Mouse (Mus musculus): ENCODE measurements at regions not wholly inside any gene's neighbourhood (a gene's known extent, or its start where the extent isn't known, plus 50 kb on each side); places are given as distances from the start of the nearest gene placed in this dataset.

DNA sequence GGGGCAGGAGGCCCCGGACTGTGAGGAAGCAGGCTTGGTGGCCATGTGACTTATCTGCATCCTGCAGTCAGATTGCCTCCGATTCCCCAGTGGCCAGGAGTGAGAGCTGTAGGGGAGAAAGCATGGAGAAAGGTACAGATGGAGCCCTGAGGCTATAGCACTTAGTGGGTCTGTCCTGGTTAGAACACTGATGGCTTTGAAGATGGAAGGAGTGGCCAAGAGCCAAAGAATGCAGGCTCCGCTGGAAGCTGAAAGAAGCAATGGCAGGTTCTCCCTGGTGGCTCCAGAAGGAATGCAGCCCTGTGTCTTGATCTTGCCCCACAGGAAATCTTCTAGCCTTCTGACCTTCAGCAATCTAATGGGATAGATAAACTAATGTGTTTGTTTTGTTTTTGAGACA, 926.3 kb downstream of the 4930447A16Rik start:
- DNase-seq = no peak
- H3K9me3 ChIP-seq (replicated peaks) = no peaks in the 10 kb centered on the region
- no peak overlapping the region for H3K9ac ChIP-seq
- no peaks in the 10 kb centered on the region for H3K4me1 ChIP-seq (replicated peaks)
- H3K27ac ChIP-seq = no peak overlapping the region
- H3K4me3 ChIP-seq (replicated peaks) = no peak overlapping the region
- no peaks in the 10 kb centered on the region for H3K36me3 ChIP-seq
- WGBS (ENCODE audit: insufficient replicate concordance) = 39% methylated on average over 3 of the region's 3 CpGs
- H3K27me3 ChIP-seq = no peaks in the 10 kb centered on the region
- no peak overlapping the region for H3K4me2 ChIP-seq
- ATAC-seq (ENCODE audit: low read depth) = no peak

DNA sequence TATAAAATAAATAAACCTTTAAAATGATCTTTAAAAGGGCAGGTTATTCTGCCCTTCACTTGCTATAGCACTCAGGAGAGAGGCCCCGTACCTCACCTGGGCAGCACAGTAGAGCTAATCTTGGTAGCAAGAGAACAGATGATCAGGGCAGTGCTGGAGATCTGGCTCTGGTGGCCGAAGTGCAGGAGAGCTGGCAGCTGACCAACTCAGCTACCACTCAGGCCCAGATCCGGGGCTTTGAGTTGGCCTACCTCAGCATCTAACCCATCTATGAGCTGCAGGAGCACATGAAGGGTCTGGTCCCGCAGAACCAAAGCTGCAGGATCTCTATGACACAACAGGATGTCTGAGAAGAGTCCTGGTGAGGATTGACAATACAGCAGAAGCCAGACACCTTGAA, 928.0 kb downstream of the 4930447A16Rik start:
- Histone ChIP-seq H3K36me3 (no peaks in the 10 kb centered on the region), H3K4me1 (replicated peaks) (no peaks in the 10 kb centered on the region), H3K4me2 (no peak overlapping the region), H3K4me3 (replicated peaks) (no peak overlapping the region), H3K9ac (no peak overlapping the region), H3K9me3 (replicated peaks) (no peaks in the 10 kb centered on the region), H3K27me3 (no peaks in the 10 kb centered on the region), H3K27ac (no peak overlapping the region)
- 56% methylated on average over 4 of the region's 4 CpGs for WGBS (ENCODE audit: insufficient replicate concordance)
- DNase-seq (no peak), ATAC-seq (ENCODE audit: low read depth) (no peak)

DNA sequence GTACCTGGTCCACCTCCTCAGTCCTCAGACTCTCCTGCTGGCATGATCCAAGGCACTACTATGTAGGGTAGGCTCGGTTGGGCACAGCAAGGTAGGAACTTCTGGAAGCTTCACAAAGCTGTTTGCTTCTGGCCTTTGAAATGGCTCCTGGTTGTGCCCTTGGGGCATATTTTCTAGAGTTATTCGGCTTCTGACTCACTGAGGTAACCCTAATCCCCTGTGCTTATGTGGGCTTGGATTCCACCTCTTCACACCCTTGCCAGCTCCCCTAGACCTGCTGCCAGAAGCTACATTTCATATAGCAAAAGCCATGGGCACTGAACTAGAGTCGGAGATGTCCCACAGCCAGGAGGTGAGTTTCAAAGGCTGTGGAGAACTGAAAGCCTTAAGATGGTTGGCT, 933.7 kb downstream of the 4930447A16Rik start:
- Histone ChIP-seq H3K4me1 (replicated peaks) (no peaks in the 10 kb centered on the region), H3K9me3 (replicated peaks) (no peaks in the 10 kb centered on the region), H3K27ac (no peak overlapping the region), H3K9ac (no peak overlapping the region), H3K4me3 (replicated peaks) (no peak overlapping the region), H3K36me3 (no peaks in the 10 kb centered on the region), H3K27me3 (no peaks in the 10 kb centered on the region), H3K4me2 (no peak overlapping the region)
- ATAC-seq (ENCODE audit: low read depth) (no peak), DNase-seq (no peak)
- WGBS (ENCODE audit: insufficient replicate concordance) = 53% methylated on average over 3 of the region's 3 CpGs

DNA sequence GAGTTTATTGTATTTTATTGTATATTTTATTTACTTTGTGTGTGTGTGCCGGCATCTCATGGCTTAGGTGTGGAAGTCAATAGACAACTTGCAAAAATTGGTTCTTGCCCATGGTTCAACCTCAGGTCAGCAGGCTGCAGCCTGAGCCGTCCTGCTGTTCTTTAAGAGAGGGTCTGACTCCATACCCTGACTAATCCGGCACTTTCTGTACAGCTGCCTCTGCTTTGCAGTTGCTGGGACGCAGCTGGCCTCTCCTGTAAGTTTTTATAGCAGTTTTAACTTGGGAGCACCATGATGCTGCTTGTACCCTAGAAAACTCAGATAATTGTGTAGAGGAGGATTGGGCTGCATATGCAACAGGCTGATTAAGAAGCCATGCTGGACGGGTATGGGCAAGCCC, 938.2 kb downstream of the 4930447A16Rik start:
- WGBS (ENCODE audit: insufficient replicate concordance) = 63% methylated on average over 5 of the region's 5 CpGs
- Histone ChIP-seq H3K4me1 (replicated peaks) (no peaks in the 10 kb centered on the region), H3K9me3 (replicated peaks) (no peaks in the 10 kb centered on the region), H3K4me2 (no peak overlapping the region), H3K36me3 (no peaks in the 10 kb centered on the region), H3K27me3 (no peaks in the 10 kb centered on the region), H3K4me3 (replicated peaks) (no peak overlapping the region), H3K27ac (no peak overlapping the region), H3K9ac (no peak overlapping the region)
- ATAC-seq (ENCODE audit: low read depth) (no peak), DNase-seq (no peak)

GRCm38 (mm10) chr15:38364014-38364413, 938.7 kb downstream of the 4930447A16Rik start:
- H3K27me3 ChIP-seq = no peaks in the 10 kb centered on the region
- no peak overlapping the region for H3K27ac ChIP-seq
- DNase-seq (no peak), ATAC-seq (ENCODE audit: low read depth) (no peak)
- H3K4me2 ChIP-seq = no peak overlapping the region
- no peak overlapping the region for H3K9ac ChIP-seq
- no peaks in the 10 kb centered on the region for H3K9me3 ChIP-seq (replicated peaks)
- H3K4me3 ChIP-seq (replicated peaks) = no peak overlapping the region
- H3K36me3 ChIP-seq = no peaks in the 10 kb centered on the region
- WGBS (ENCODE audit: insufficient replicate concordance) = 52% methylated on average over 3 of the region's 3 CpGs
- H3K4me1 ChIP-seq (replicated peaks) = no peaks in the 10 kb centered on the region

GRCm38 (mm10) chr15:38367643-38368042, 942.3 kb downstream of the 4930447A16Rik start:
- no peaks in the 10 kb centered on the region for H3K4me1 ChIP-seq (replicated peaks)
- H3K9ac ChIP-seq = no peak overlapping the region
- 80% methylated on average over 5 of the region's 5 CpGs for WGBS (ENCODE audit: insufficient replicate concordance)
- H3K27me3 ChIP-seq = no peaks in the 10 kb centered on the region
- DNase-seq (no peak), ATAC-seq (ENCODE audit: low read depth) (no peak)
- H3K4me3 ChIP-seq (replicated peaks) = no peak overlapping the region
- H3K9me3 ChIP-seq (replicated peaks) = no peaks in the 10 kb centered on the region
- H3K4me2 ChIP-seq = no peak overlapping the region
- no peaks in the 10 kb centered on the region for H3K36me3 ChIP-seq
- no peak overlapping the region for H3K27ac ChIP-seq

DNA sequence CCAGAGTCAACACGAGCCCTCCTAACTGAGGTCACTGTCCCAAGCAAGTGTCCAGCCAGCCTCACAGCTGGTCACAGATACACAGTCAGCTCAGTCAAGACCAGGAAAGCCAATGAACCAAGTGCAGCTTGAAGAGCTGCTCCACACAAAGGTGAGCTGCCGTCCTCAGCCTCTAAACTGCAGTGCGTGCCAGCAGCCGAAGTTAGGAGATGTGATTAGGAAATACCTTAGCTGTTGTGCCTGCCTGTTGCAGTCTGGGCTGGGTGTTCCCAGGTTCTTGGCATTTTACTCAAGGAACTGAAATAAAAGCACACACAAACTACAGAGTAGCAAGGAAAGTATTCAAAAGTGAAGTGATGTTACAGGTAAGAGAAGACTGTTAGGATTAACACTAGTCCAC, 942.9 kb downstream of the 4930447A16Rik start:
- H3K27me3 ChIP-seq = no peaks in the 10 kb centered on the region
- no peak for DNase-seq
- no peak overlapping the region for H3K4me2 ChIP-seq
- H3K4me3 ChIP-seq (replicated peaks) = no peak overlapping the region
- H3K36me3 ChIP-seq = no peaks in the 10 kb centered on the region
- no peak overlapping the region for H3K27ac ChIP-seq
- no peaks in the 10 kb centered on the region for H3K9me3 ChIP-seq (replicated peaks)
- no peak overlapping the region for H3K9ac ChIP-seq
- H3K4me1 ChIP-seq (replicated peaks) = no peaks in the 10 kb centered on the region
- ATAC-seq (ENCODE audit: low read depth) = no peak
- WGBS (ENCODE audit: insufficient replicate concordance) = 72% methylated on average over 4 of the region's 4 CpGs

- Histone ChIP-seq H3K9ac (no peak overlapping the region), H3K9me3 (replicated peaks) (no peaks in the 10 kb centered on the region), H3K27ac (no peak overlapping the region), H3K36me3 (no peaks in the 10 kb centered on the region), H3K27me3 (no peaks in the 10 kb centered on the region), H3K4me1 (replicated peaks) (peaks cover 11% of the 10 kb centered on the region), H3K4me3 (replicated peaks) (no peak overlapping the region), H3K4me2 (no peak overlapping the region)
- DNase-seq = no peak
- WGBS (ENCODE audit: insufficient replicate concordance) = 46% methylated on average over 12 of the region's 12 CpGs
- ATAC-seq (ENCODE audit: low read depth) = no peak
Measured at GRCm38 (mm10) chr15:38371404-38372090, 946.2 kb downstream of the 4930447A16Rik start.

- no peaks in the 10 kb centered on the region for H3K27me3 ChIP-seq
- H3K4me3 ChIP-seq (replicated peaks) = peak overlapping the region; percentile 12; the same call in 1 of the 2 replicates
- no peak overlapping the region for H3K27ac ChIP-seq
- no peaks in the 10 kb centered on the region for H3K36me3 ChIP-seq
- ATAC-seq (ENCODE audit: low read depth) (peak; percentile 66), DNase-seq (peak; percentile 33)
- WGBS (ENCODE audit: insufficient replicate concordance) = 6% methylated on average over 21 of the region's 21 CpGs
- H3K9me3 ChIP-seq (replicated peaks) = no peaks in the 10 kb centered on the region
- H3K4me1 ChIP-seq (replicated peaks) = peaks cover 11% of the 10 kb centered on the region
- H3K9ac ChIP-seq = no peak overlapping the region
- peak overlapping the region; percentile 52 for H3K4me2 ChIP-seq
Measured at GRCm38 (mm10) chr15:38373797-38374196, 948.4 kb downstream of the 4930447A16Rik start.

GRCm38 (mm10) chr15:38374786-38375185, 949.4 kb downstream of the 4930447A16Rik start:
- Histone ChIP-seq H3K27ac (no peak overlapping the region), H3K4me2 (no peak overlapping the region), H3K4me3 (replicated peaks) (no peak overlapping the region), H3K4me1 (replicated peaks) (peaks cover 11% of the 10 kb centered on the region), H3K27me3 (no peaks in the 10 kb centered on the region), H3K9me3 (replicated peaks) (no peaks in the 10 kb centered on the region), H3K9ac (no peak overlapping the region), H3K36me3 (no peaks in the 10 kb centered on the region)
- 83% methylated on average over 6 of the region's 6 CpGs for WGBS (ENCODE audit: insufficient replicate concordance)
- no peak for ATAC-seq (ENCODE audit: low read depth)
- DNase-seq = no peak

- no peaks in the 10 kb centered on the region for H3K36me3 ChIP-seq
- H3K27me3 ChIP-seq = no peaks in the 10 kb centered on the region
- no peak overlapping the region for H3K27ac ChIP-seq
- no peak overlapping the region for H3K4me3 ChIP-seq (replicated peaks)
- H3K4me2 ChIP-seq = no peak overlapping the region
- ATAC-seq (ENCODE audit: low read depth) (no peak), DNase-seq (no peak)
- peaks cover 11% of the 10 kb centered on the region for H3K4me1 ChIP-seq (replicated peaks)
- 63% methylated on average over 8 of the region's 8 CpGs for WGBS (ENCODE audit: insufficient replicate concordance)
- H3K9ac ChIP-seq = no peak overlapping the region
- no peaks in the 10 kb centered on the region for H3K9me3 ChIP-seq (replicated peaks)
Measured at GRCm38 (mm10) chr15:38378106-38378505, 952.8 kb downstream of the 4930447A16Rik start.

- H3K27me3 ChIP-seq = no peaks in the 10 kb centered on the region; the same call in 1 of the 2 replicates
- peaks cover 43% of the 10 kb centered on the region for H3K4me1 ChIP-seq (replicated peaks)
- H3K4me2 ChIP-seq = no peak overlapping the region
- H3K9me3 ChIP-seq (replicated peaks) = no peaks in the 10 kb centered on the region
- H3K9ac ChIP-seq = no peak overlapping the region
- no peaks in the 10 kb centered on the region for H3K36me3 ChIP-seq
- WGBS (ENCODE audit: insufficient replicate concordance) = 64% methylated on average over 7 of the region's 7 CpGs
- H3K4me3 ChIP-seq (replicated peaks) = no peak overlapping the region
- H3K27ac ChIP-seq = no peak overlapping the region
- ATAC-seq (ENCODE audit: low read depth) = no peak
- no peak for DNase-seq
Measured at GRCm38 (mm10) chr15:38387617-38388016, 962.3 kb downstream of the 4930447A16Rik start.

Data from liver, embryonic 13.5 days (tissue).